Comparison of ENCODE assay signal across 19 mouse cellular contexts in the genomic region with DNA sequence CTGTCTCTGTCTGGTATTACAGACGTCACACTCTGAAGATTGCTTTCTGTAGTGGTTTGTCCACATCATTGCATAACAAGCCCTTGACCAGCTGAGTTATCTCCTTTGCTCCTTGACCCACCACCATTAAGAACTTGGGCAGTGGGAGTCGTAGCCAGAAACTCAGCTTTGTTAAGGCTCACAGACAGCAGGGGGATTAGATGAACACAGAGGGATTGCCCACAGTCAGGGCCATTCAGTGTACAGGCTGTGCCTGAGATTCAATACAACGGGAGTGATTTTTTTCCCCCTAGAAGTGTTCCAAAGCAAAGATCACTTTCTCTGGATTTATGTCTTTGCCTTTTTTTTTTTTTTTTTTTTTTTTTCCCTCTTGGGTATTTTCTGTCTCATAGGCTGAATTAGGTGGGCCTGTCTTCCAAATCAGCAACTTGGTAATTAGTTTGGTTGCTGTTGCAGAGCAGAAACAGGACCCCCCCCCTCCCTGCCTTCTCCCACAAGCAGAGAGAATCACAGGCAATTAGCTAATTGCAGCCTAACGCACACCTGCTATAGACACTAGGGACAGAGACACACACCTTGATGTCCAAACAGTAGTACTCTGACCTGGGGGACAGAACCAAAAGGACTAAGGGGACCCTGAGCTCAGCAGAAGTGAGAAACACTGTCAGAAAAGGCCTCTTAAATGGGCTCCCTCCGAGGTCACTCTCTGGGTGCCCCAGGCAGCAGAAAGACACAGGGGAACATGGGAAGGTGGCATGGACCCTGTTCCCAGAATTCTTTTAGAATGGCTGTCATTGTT.
DNase-seq lines count a peak whose midpoint lies in the region; ATAC-seq and TF ChIP-seq lines count a peak whose summit lies in the region.
"Had no signal": no experiment of that assay in that cellular context is flagged by ENCODE, and none has a peak within 500 bp of the region (broad histone marks: within the 10 kb centered on the region; RNA-seq: fewer than 3 reads in every experiment).

No protein-coding gene starts in this region.

- peak; percentile 52 for DNase-seq in kidney, postnatal 0 days (ENCODE audit: low spot score)
- no peak for DNase-seq in hindbrain, embryonic 10.5 days (ENCODE audit: low spot score)
- DNase-seq in midbrain, embryonic 14.5 days: peak; percentile 31
- DNase-seq in frontal cortex, postnatal 10 days (ENCODE audit: low spot score in 2 of 2): no peak
- no peak for DNase-seq in embryo, embryonic 9.5 days (ENCODE audit: extremely low spot score)
- DNase-seq: cerebellum, adult 9-11 months; kidney, postnatal 10 days; right cerebral cortex, postnatal 25 days had no signal

- no peaks in the 10 kb centered on the region for H3K27me3 ChIP-seq in kidney, postnatal 0 days (ENCODE audit: insufficient read depth, low read length)
- no peaks in the 10 kb centered on the region for H3K27me3 ChIP-seq in kidney, embryonic 14.5 days (ENCODE audit: control insufficient read depth, insufficient read depth, low read length)
- H3K27me3 ChIP-seq in forebrain, embryonic 12.5 days: no peaks in the 10 kb centered on the region
- no peaks in the 10 kb centered on the region for H3K27me3 ChIP-seq in hindbrain, embryonic 10.5 days (ENCODE audit: insufficient read depth, poor library complexity, severe bottlenecking)
- H3K27me3 ChIP-seq in midbrain, embryonic 14.5 days (ENCODE audit: control insufficient read depth, insufficient read depth, low read length): no peaks in the 10 kb centered on the region

- no peak overlapping the region for H3K4me2 ChIP-seq in kidney, postnatal 0 days (ENCODE audit: low read length)
- H3K4me2 ChIP-seq in kidney, embryonic 14.5 days (replicated peaks; ENCODE audit: low read depth, low read length): no peak overlapping the region
- H3K4me2 ChIP-seq in forebrain, embryonic 12.5 days: peak overlapping the region; percentile 29
- peak overlapping the region; percentile 34; the same call in 1 of the 2 replicates for H3K4me2 ChIP-seq in midbrain, embryonic 14.5 days (ENCODE audit: low read length)
- H3K4me2 ChIP-seq: heart, embryonic 12.5 days had no signal

- no peaks in the 10 kb centered on the region for H3K36me3 ChIP-seq in kidney, postnatal 0 days (ENCODE audit: insufficient read depth, low read length)
- H3K36me3 ChIP-seq in kidney, embryonic 14.5 days (ENCODE audit: control insufficient read depth, insufficient read depth, low read length): no peaks in the 10 kb centered on the region
- no peaks in the 10 kb centered on the region for H3K36me3 ChIP-seq in forebrain, embryonic 12.5 days (replicated peaks)
- no peaks in the 10 kb centered on the region for H3K36me3 ChIP-seq in hindbrain, embryonic 10.5 days
- no peaks in the 10 kb centered on the region for H3K36me3 ChIP-seq in midbrain, embryonic 14.5 days (ENCODE audit: control insufficient read depth, insufficient read depth, low read length)
- H3K36me3 ChIP-seq: heart, embryonic 12.5 days had no signal

- TF ChIP-seq CTCF in kidney, postnatal 0 days (IDR thresholded peaks at IDR 0.05; ENCODE audit: low read depth): no peak

- no peak for ATAC-seq in kidney, postnatal 0 days (replicated peaks; ENCODE audit: low FRiP score, low read depth)
- ATAC-seq in kidney, embryonic 14.5 days (ENCODE audit: low FRiP score, low TSS enrichment): no peak
- ATAC-seq in forebrain, embryonic 12.5 days (ENCODE audit: low FRiP score): peak; percentile 64; the same call in 1 of the 2 replicates
- no peak for ATAC-seq in midbrain, embryonic 14.5 days (ENCODE audit: low FRiP score, low TSS enrichment)
- ATAC-seq: intestine, postnatal 0 days; lung, postnatal 0 days; Patski had no signal

- H3K27ac ChIP-seq in kidney, postnatal 0 days: no peak overlapping the region
- no peak overlapping the region for H3K27ac ChIP-seq in kidney, embryonic 14.5 days (ENCODE audit: low read depth, low read length)
- peak overlapping the region; percentile 56 for H3K27ac ChIP-seq in forebrain, embryonic 12.5 days
- H3K27ac ChIP-seq in hindbrain, embryonic 10.5 days: 0 out of 2 replicates have a peak overlapping the region, but pooled peaks have one; percentile 29
- H3K27ac ChIP-seq in midbrain, embryonic 14.5 days (replicated peaks; ENCODE audit: low read depth, low read length): peak overlapping the region; percentile 57; the same call in 1 of the 2 replicates
- H3K27ac ChIP-seq: layer of hippocampus, adult 2 months; left cerebral cortex, adult 2 months; liver, embryonic 14.5 days; stomach, postnatal 0 days had no signal

- WGBS in kidney, postnatal 0 days: 38% methylated on average over 5 of the region's 5 CpGs
- 31% methylated on average over 5 of the region's 5 CpGs for WGBS in kidney, embryonic 14.5 days
- 19% methylated on average over 5 of the region's 5 CpGs for WGBS in forebrain, embryonic 12.5 days
- 55% methylated on average over 5 of the region's 5 CpGs for WGBS in hindbrain, embryonic 10.5 days
- WGBS in midbrain, embryonic 14.5 days: 34% methylated on average over 5 of the region's 5 CpGs

- no peak overlapping the region for H3K4me3 ChIP-seq in kidney, postnatal 0 days (replicated peaks; ENCODE audit: low read depth, low read length)
- no peak overlapping the region for H3K4me3 ChIP-seq in kidney, embryonic 14.5 days (ENCODE audit: low read length)
- no peak overlapping the region for H3K4me3 ChIP-seq in forebrain, embryonic 12.5 days (replicated peaks)
- no peak overlapping the region for H3K4me3 ChIP-seq in hindbrain, embryonic 10.5 days
- no peak overlapping the region for H3K4me3 ChIP-seq in midbrain, embryonic 14.5 days (replicated peaks; ENCODE audit: low read depth, low read length)
- H3K4me3 ChIP-seq: heart, embryonic 12.5 days; layer of hippocampus, adult 2 months; left cerebral cortex, adult 2 months; myocyte had no signal

- H3K9me3 ChIP-seq in kidney, postnatal 0 days (replicated peaks; ENCODE audit: low read length): no peaks in the 10 kb centered on the region
- no peaks in the 10 kb centered on the region for H3K9me3 ChIP-seq in kidney, embryonic 14.5 days (ENCODE audit: control insufficient read depth, low read length)
- H3K9me3 ChIP-seq in forebrain, embryonic 12.5 days: no peaks in the 10 kb centered on the region
- no peaks in the 10 kb centered on the region for H3K9me3 ChIP-seq in hindbrain, embryonic 10.5 days
- no peaks in the 10 kb centered on the region for H3K9me3 ChIP-seq in midbrain, embryonic 14.5 days (ENCODE audit: control insufficient read depth, low read length)
- H3K9me3 ChIP-seq: heart, embryonic 12.5 days had no signal

- H3K9ac ChIP-seq in kidney, postnatal 0 days (ENCODE audit: low read depth, low read length): no peak overlapping the region
- no peak overlapping the region for H3K9ac ChIP-seq in kidney, embryonic 14.5 days (ENCODE audit: low read depth, low read length)
- H3K9ac ChIP-seq in forebrain, embryonic 12.5 days: no peak overlapping the region
- no peak overlapping the region for H3K9ac ChIP-seq in midbrain, embryonic 14.5 days (replicated peaks; ENCODE audit: low read length)
- H3K9ac ChIP-seq: heart, embryonic 12.5 days; liver, embryonic 14.5 days had no signal

- no peaks in the 10 kb centered on the region for H3K4me1 ChIP-seq in kidney, postnatal 0 days (replicated peaks; ENCODE audit: insufficient read depth, low read length)
- H3K4me1 ChIP-seq in kidney, embryonic 14.5 days (ENCODE audit: control insufficient read depth, insufficient read depth, low read length): no peaks in the 10 kb centered on the region
- H3K4me1 ChIP-seq in forebrain, embryonic 12.5 days: peaks cover 13% of the 10 kb centered on the region
- H3K4me1 ChIP-seq in hindbrain, embryonic 10.5 days (replicated peaks): peaks cover 12% of the 10 kb centered on the region
- H3K4me1 ChIP-seq in midbrain, embryonic 14.5 days (ENCODE audit: control insufficient read depth, insufficient read depth, low read length): peaks cover 6% of the 10 kb centered on the region
- H3K4me1 ChIP-seq: heart, embryonic 12.5 days had no signal

Comparison
In these comparisons a context has a peak if more than half of its experiments do, and no peak if none do; other contexts are left out.
1. DNase-seq: peak in kidney, postnatal 0 days (single experiment) and midbrain, embryonic 14.5 days (single experiment); none in hindbrain, embryonic 10.5 days (single experiment), frontal cortex, postnatal 10 days (0 of 2) and embryo, embryonic 9.5 days (single experiment).
2. H3K27ac ChIP-seq: peak in forebrain, embryonic 12.5 days (single experiment), hindbrain, embryonic 10.5 days (single experiment) and midbrain, embryonic 14.5 days (single experiment); none in kidney, postnatal 0 days (single experiment) and kidney, embryonic 14.5 days (single experiment).
3. H3K4me2 ChIP-seq: peak in forebrain, embryonic 12.5 days (single experiment) and midbrain, embryonic 14.5 days (single experiment); none in kidney, postnatal 0 days (single experiment) and kidney, embryonic 14.5 days (single experiment).